Mouse (Mus musculus): ENCODE data around the gene Cfap206. TPM values are rescaled to one million over a fixed set of nuclear protein-coding genes. Genes with fewer than 3 reads are reported as not detected.

Gene Cfap206
- total and polyA plus RNA-seq, 3 experiments: 0.11 TPM; not detected in 2

- no peak for TF ChIP-seq TAL1 (conservative IDR thresholded peaks at IDR 0.05; ENCODE audit: low read depth, low read length)
- TF ChIP-seq GATA2 (IDR thresholded peaks at IDR 0.05; ENCODE audit: borderline replicate concordance, low read depth, low read length): no peak
- TF ChIP-seq CTCF (IDR thresholded peaks at IDR 0.05; ENCODE audit: low read depth, low read length): no peak
- TF ChIP-seq GATA1 (IDR thresholded peaks at IDR 0.05; ENCODE audit: borderline replicate concordance, low read length): no peak
- no peak for TF ChIP-seq POLR2AphosphoS5 (IDR thresholded peaks at IDR 0.05; ENCODE audit: insufficient replicate concordance, low read depth, low read length)
- DNase-seq (ENCODE audit: low spot score): no peak
- Histone ChIP-seq H3K4me3 (ENCODE audit: low read depth, low read length) (no peak overlapping the region), H3K36me3 (replicated peaks) (no peaks in the 10 kb centered on the region), H3K9me3 (replicated peaks) (no peaks in the 10 kb centered on the region; the same call in 1 of the 2 replicates), H3K4me1 (ENCODE audit: insufficient read depth, low read depth, low read length) (peaks cover 3% of the 10 kb centered on the region), H3K27me3 (ENCODE audit: insufficient read depth, low read length) (0 out of 2 replicates have a peak, but pooled peaks cover 2% of the 10 kb centered on the region)
- no peak for ATAC-seq (ENCODE audit: extremely low read depth, insufficient number of reproducible peaks, low FRiP score, poor library complexity, severe bottlenecking)
Observed at GRCm38 (mm10) chr4:34707248-34707647, 22.8 kb downstream of the Cfap206 start.

- peaks cover 3% of the 10 kb centered on the region for H3K4me1 ChIP-seq (ENCODE audit: insufficient read depth, low read depth, low read length)
- no peaks in the 10 kb centered on the region for H3K9me3 ChIP-seq (replicated peaks)
- DNase-seq (ENCODE audit: low spot score) (no peak), ATAC-seq (ENCODE audit: extremely low read depth, insufficient number of reproducible peaks, low FRiP score, poor library complexity, severe bottlenecking) (no peak)
- H3K27me3 ChIP-seq (ENCODE audit: insufficient read depth, low read length): peaks cover 16% of the 10 kb centered on the region
- no peaks in the 10 kb centered on the region for H3K36me3 ChIP-seq (replicated peaks)
- no peak overlapping the region for H3K4me3 ChIP-seq (ENCODE audit: low read depth, low read length)
- TF ChIP-seq GATA1 (IDR thresholded peaks at IDR 0.05; ENCODE audit: borderline replicate concordance, low read length) (no peak), CTCF (IDR thresholded peaks at IDR 0.05; ENCODE audit: low read depth, low read length) (no peak), GATA2 (IDR thresholded peaks at IDR 0.05; ENCODE audit: borderline replicate concordance, low read depth, low read length) (no peak), TAL1 (conservative IDR thresholded peaks at IDR 0.05; ENCODE audit: low read depth, low read length) (no peak), POLR2AphosphoS5 (IDR thresholded peaks at IDR 0.05; ENCODE audit: insufficient replicate concordance, low read depth, low read length) (no peak)
Observed at GRCm38 (mm10) chr4:34703029-34703428, 27.0 kb downstream of the Cfap206 start.

GRCm38 (mm10) chr4:34702231-34702630 lies 27.8 kb downstream of the Cfap206 start:
- H3K27me3 ChIP-seq (ENCODE audit: insufficient read depth, low read length): peaks cover 16% of the 10 kb centered on the region

GRCm38 (mm10) chr4:34701528-34701927 lies 28.5 kb downstream of the Cfap206 start:
- no peak overlapping the region for H3K4me3 ChIP-seq (ENCODE audit: low read depth, low read length)
- H3K9me3 ChIP-seq (replicated peaks): no peaks in the 10 kb centered on the region
- H3K4me1 ChIP-seq (ENCODE audit: insufficient read depth, low read depth, low read length): peaks cover 3% of the 10 kb centered on the region
- H3K36me3 ChIP-seq (replicated peaks): no peaks in the 10 kb centered on the region
- TF ChIP-seq CTCF (IDR thresholded peaks at IDR 0.05; ENCODE audit: low read depth, low read length) (peak; percentile 45), POLR2AphosphoS5 (IDR thresholded peaks at IDR 0.05; ENCODE audit: insufficient replicate concordance, low read depth, low read length) (no peak)
- peaks cover 16% of the 10 kb centered on the region for H3K27me3 ChIP-seq (ENCODE audit: insufficient read depth, low read length)
- ATAC-seq (ENCODE audit: extremely low read depth, insufficient number of reproducible peaks, low FRiP score, poor library complexity, severe bottlenecking) (0 out of 2 replicates have a peak, but pooled peaks have one; percentile 28), DNase-seq (ENCODE audit: low spot score) (no peak)

More at GRCm38 (mm10) chr4:34702231-34702630, 27.8 kb downstream of the Cfap206 start:
- Histone ChIP-seq H3K36me3 (replicated peaks) (no peaks in the 10 kb centered on the region), H3K9me3 (replicated peaks) (no peaks in the 10 kb centered on the region), H3K4me3 (ENCODE audit: low read depth, low read length) (no peak overlapping the region), H3K4me1 (ENCODE audit: insufficient read depth, low read depth, low read length) (peaks cover 3% of the 10 kb centered on the region)
- TF ChIP-seq TAL1 (conservative IDR thresholded peaks at IDR 0.05; ENCODE audit: low read depth, low read length) (no peak), GATA2 (IDR thresholded peaks at IDR 0.05; ENCODE audit: borderline replicate concordance, low read depth, low read length) (no peak), GATA1 (IDR thresholded peaks at IDR 0.05; ENCODE audit: borderline replicate concordance, low read length) (no peak), CTCF (IDR thresholded peaks at IDR 0.05; ENCODE audit: low read depth, low read length) (no peak), POLR2AphosphoS5 (IDR thresholded peaks at IDR 0.05; ENCODE audit: insufficient replicate concordance, low read depth, low read length) (no peak)
- DNase-seq (ENCODE audit: low spot score): no peak
- ATAC-seq (ENCODE audit: extremely low read depth, insufficient number of reproducible peaks, low FRiP score, poor library complexity, severe bottlenecking): no peak

GRCm38 (mm10) chr4:34688021-34688420 lies 42.0 kb downstream of the Cfap206 start:
- peaks cover 21% of the 10 kb centered on the region for H3K4me1 ChIP-seq (ENCODE audit: insufficient read depth, low read depth, low read length)
- no peak for DNase-seq (ENCODE audit: low spot score)
- peaks cover 4% of the 10 kb centered on the region; the same call in 1 of the 2 replicates for H3K27me3 ChIP-seq (ENCODE audit: insufficient read depth, low read length)
- peaks cover 10% of the 10 kb centered on the region for H3K36me3 ChIP-seq (replicated peaks)
- no peak for ATAC-seq (ENCODE audit: extremely low read depth, insufficient number of reproducible peaks, low FRiP score, poor library complexity, severe bottlenecking)
- H3K9me3 ChIP-seq (replicated peaks): no peaks in the 10 kb centered on the region
- H3K4me3 ChIP-seq (ENCODE audit: low read depth, low read length): no peak overlapping the region
- no peak for TF ChIP-seq CTCF (IDR thresholded peaks at IDR 0.05; ENCODE audit: low read depth, low read length)
- no peak for TF ChIP-seq TAL1 (conservative IDR thresholded peaks at IDR 0.05; ENCODE audit: low read depth, low read length)
- TF ChIP-seq GATA1 (IDR thresholded peaks at IDR 0.05; ENCODE audit: borderline replicate concordance, low read length): no peak
- TF ChIP-seq POLR2AphosphoS5 (IDR thresholded peaks at IDR 0.05; ENCODE audit: insufficient replicate concordance, low read depth, low read length): no peak
- TF ChIP-seq GATA2 (IDR thresholded peaks at IDR 0.05; ENCODE audit: borderline replicate concordance, low read depth, low read length): no peak

- DNase-seq (ENCODE audit: low spot score): peak; percentile 80
- H3K9me3 ChIP-seq (replicated peaks): no peaks in the 10 kb centered on the region
- peak; percentile 89 for ATAC-seq (ENCODE audit: extremely low read depth, insufficient number of reproducible peaks, low FRiP score, poor library complexity, severe bottlenecking)
- H3K4me1 ChIP-seq (ENCODE audit: insufficient read depth, low read depth, low read length): peaks cover 21% of the 10 kb centered on the region
- peaks cover 20% of the 10 kb centered on the region for H3K36me3 ChIP-seq (replicated peaks)
- TF ChIP-seq GATA2 (IDR thresholded peaks at IDR 0.05; ENCODE audit: borderline replicate concordance, low read depth, low read length) (no peak), GATA1 (IDR thresholded peaks at IDR 0.05; ENCODE audit: borderline replicate concordance, low read length) (no peak), CTCF (IDR thresholded peaks at IDR 0.05; ENCODE audit: low read depth, low read length) (no peak), TAL1 (conservative IDR thresholded peaks at IDR 0.05; ENCODE audit: low read depth, low read length) (no peak), POLR2AphosphoS5 (IDR thresholded peaks at IDR 0.05; ENCODE audit: insufficient replicate concordance, low read depth, low read length) (no peak)
- H3K4me3 ChIP-seq (ENCODE audit: low read depth, low read length): peak within 1 kb of the TSS; percentile 88
- H3K27me3 ChIP-seq (ENCODE audit: insufficient read depth, low read length): peaks cover 4% of the 10 kb centered on the region; the same call in 1 of the 2 replicates
Observed at GRCm38 (mm10) chr4:34686874-34687567, 43.0 kb downstream of the Cfap206 start, which contains the start of gene Slc35a1. Gene Slc35a1 (minus strand): TSS chr4:34687438.
